Mouse (Mus musculus) cerebellum, adult 18-20 months (tissue): Measurements from ENCODE around the gene Ccdc189.
"Not testable (repeated sequence)": the region's sequence is repeated elsewhere in the genome, so short reads cannot be mapped to it uniquely, and the experiment has no call there.

ENCODE experiments used
- DNase-seq, 2 experiments: peaks; one replicate each; pipeline ENCODE4 v3.0.0; 2021

Ccdc189 gene

DNA sequence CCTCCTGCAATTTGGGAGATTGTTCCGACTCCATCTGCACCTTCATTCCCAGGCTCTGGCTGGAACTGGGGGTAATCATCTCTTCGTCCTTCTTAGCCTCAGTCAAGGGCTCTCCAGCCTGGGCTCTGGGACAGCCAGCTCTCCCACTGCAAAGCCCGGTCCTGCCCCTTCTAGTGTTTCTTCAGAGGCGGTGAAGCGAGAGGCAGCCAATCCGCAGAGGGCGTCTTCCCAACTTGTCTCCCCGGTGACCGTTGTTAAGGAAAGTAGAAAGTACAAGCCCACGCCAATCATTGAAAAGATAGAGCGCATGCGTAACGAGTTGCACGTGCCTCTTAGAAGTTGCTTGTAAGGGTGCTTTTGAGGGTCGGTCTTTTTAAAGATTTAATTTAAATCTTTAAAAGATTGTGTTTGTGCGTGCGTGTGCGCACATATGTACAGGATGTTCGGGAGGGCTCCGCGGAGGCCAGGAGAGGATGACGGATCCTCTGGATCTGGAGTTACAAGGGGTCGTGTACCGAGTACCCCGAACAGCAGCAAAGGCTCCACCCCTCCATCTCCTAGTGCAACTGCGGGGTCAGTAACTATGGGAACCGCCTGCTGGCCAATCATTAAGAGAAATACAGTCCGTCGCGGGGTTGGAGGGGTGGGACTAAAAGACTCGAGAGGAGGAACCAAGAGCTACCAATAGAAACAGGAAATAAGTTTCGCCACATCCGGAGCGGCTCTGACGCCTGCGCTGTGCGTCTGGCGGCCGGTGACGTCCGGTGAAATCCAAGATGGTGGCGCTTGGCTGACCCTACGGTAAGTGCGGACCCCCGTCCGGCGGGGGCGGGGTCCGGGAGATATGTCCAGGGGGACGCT lies at the start of gene Ccdc189, which contains the start of gene Rnf40:
Gene Ccdc189 (minus strand): TSS at position 585 of the 861 bp plus-strand sequence.
Gene Rnf40 (plus strand): TSS at position 757 of the 861 bp plus-strand sequence.
- DNase-seq = peak; percentile 87 to 93

DNA sequence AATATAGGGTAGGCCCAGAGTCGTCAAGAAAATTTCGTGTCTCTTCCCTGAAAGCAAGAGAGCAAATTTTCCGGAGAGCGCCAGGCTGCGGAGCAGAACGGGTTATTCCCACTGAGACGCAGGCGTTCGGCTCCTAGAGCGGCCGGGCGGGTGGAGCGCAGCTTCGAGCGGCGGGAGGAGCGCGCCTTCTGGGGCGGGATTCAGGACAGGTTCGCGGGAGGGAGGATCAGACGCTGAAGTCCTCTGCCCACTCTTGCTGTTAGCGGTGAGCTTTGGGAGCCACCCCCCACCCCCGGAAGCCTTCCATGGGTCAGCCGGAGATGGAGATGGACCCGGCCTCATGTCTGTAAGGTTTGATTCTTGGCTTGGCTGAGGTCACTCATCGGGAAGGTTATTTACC lies 48.6 kb upstream of the Ccdc189 start:
- peak; percentile 85 to 88 for DNase-seq

DNA sequence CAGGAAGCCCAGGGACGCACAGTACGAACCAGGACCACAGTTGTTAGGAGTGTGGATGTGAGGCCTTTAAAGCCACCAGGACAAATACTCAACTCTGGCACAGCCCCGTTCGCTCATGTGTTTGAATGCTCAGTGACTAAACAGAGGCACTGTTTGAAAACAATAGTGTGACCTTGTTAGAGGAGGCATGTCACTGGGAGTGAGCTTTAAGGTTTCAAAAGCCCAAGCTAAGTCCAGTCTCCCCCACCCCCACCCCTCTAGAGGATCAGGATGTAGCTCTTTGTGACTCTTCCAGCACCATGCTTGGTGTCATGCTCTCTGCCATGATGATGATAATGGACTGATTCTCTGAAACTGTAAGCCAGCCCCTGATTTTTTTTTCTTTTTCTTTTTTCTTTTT lies 43.0 kb upstream of the Ccdc189 start:
- DNase-seq = no peak

DNA sequence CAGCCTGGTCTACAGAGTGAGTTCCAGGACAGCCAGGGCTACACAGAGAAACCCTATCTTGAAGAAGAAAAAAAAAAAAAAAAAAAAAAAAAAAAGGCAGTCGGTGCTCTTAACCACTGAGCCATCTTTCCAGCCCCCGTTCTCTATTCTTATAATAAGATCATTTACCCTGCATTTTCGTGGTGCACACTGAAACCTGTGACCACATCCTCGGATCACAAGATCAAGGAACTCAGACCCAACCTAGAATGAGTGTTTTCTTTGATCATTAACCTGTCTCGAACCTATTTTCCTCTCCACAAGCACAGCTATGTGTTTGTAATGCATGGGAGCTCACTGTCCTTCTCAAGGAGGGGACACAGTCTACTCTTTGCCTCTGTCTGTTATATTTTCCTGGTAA lies 40.3 kb upstream of the Ccdc189 start:
- no peak for DNase-seq

DNA sequence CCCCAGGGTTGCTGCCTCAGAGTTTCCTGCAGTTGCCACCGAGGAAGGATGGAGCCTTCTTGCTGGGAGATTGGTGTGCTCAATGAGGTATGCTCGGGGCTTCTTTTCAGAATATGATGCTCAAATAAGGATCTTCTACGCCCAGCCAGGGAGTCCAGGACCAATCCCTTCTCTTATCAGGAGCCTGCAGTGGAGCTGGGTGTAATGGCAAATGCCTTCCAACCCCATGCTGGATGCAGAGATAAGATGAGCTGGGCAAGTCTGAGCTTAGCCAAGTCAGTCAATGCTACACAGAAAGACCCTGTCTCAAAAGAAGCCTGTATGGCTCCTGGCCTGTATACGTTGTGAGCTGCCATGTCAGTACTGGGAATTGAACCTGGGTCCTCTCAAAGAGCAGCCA lies 38.1 kb upstream of the Ccdc189 start:
- DNase-seq = no peak

DNA sequence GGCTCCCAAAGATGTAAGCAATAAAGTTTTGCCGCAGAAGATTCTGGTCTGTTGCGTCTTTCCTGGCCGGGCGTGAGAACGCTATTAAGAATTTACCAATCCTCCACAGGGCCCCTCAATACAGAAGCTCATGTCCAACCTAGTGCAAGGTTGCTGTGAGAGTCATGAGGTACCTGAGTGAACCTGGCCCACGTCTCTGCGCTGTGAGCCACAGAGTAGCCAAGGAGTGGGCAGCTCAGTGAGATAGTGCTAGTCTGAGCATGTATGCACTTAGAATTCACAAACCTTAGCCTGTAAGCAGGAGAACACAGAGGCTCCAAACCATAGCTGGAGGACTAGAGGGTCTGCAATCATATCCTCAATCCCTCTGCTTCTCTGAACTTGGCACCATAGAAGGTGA lies 37.6 kb upstream of the Ccdc189 start:
- no peak for DNase-seq

DNA sequence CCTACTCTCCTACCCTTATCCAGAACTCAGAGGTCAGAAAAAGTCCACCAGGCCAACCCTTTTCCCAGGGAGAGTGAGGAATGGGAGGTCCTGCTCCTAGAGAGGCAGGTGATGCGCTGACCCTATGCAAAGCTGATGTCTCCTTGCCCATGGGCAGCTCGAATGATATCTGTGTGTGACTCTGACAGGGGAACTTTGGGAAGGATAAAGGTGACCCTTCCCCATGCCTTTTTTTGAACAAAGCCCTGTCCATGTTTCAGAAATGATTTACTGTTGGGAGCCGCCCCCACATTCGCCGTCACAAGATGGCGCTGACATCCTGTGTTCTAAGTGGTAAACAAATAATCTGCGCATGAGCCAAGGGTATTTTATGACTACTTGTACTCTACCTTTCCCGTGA lies 30.0 kb upstream of the Ccdc189 start:
- not testable (repeated sequence) for DNase-seq

DNA sequence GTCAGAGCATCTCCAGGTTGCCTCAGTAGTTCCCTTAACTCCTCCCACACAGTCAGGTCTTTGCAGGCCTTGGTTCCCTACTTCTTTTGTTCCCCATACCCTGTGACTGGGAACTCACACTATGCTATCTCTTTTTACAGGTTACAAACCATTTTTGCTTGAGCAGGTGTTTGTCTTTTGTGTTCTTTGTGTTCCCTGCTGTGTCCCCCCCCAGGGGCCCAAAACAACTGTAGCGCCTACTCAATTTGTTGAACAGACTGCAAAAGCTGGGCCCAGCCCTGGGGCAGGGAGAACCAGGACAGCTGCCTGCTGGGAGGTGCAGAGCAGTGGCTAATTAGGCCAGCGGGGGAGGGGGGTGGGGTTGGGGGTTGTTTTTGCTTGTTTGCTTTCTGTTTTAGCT lies 29.6 kb upstream of the Ccdc189 start:
- no peak for DNase-seq

DNA sequence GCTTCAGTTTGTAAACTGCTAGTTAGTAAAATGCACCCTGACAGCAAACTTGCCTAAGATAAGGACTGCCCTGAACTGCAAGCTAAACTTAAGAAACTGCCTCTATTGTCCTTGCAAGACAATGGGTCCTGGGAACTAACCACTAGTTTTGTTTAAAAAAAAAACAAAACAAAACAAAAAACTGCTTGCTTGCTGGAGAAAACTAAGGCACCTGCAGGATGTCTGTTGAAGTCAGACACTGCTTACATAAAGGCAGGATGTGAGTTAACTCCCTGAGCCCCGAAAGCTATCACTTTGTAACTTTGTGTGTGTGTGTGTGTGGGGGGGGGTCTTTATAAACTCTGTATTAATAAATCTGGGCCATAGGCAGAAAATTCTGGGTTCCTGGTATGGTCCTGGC lies 28.5 kb upstream of the Ccdc189 start:
- DNase-seq = no peak

DNA sequence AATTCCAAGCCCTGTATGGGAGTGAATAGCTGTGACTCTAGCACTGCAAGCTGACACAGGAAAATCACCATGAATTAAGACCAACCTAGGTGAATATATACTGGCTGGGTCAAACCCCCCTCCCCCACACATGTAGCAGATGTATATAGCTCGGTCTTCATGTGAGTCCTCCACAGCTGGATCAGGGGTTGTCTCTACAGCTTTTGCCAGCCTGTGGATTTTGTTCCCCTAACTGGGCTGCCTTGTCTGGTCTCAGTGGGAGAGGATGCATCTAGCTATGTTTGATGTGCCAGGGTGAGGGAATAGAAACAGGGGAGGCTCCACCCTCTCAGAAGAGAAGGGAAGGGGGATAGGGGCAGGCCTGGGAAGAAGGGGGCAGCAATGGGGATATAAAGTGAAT lies 27.9 kb upstream of the Ccdc189 start:
- DNase-seq = no peak

DNA sequence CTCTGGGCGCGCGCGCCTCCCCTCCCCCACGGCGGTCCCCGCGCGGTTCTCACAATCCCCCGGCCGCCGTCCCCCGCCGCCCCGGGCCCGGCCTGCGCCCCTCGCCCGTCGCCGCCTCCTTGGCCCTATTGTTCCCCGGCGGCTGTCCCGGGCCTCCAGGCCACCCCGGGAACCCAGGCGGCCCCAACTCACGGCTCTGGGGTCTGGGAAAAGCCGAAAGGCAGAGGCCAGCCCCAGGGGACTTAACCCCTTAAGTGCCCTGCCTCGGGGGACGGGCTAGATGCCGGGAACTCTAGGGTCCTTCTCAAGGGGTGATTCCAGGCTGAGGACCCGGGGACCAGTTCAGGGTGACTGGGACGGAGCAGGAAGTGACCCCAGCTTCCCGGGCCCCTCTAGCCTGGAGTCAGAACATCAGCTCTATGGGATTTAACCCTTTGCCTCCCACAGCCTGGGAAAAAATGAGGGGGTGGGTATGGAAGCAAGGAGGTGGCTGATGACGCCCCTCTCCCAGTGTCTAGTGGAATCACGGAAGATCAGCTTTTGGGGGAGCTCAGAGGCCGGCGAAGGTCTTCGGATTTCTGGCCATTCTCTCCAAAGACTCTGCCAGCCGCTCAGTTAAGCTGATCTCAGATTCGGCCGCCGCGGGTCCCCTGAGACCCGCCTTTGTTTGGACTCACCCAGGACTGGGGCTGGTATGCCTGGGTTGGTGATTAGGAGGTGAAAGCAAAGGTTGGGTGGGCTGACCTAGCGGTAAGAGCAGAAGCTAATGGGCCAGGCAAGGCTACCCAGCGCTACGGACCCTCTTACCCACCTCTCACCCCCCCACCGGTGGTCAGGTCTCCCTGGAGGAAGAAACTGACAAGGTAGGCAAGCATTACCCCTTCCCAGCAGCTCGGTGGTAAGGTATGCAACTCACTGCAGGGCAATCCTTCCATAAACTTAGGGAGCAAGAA lies 26.8 kb upstream of the Ccdc189 start, which contains the start of gene Zfp629:
Gene Zfp629 (minus strand): TSS at position 907 of the 953 bp plus-strand sequence.
- peak; percentile 63 to 75 for DNase-seq

DNA sequence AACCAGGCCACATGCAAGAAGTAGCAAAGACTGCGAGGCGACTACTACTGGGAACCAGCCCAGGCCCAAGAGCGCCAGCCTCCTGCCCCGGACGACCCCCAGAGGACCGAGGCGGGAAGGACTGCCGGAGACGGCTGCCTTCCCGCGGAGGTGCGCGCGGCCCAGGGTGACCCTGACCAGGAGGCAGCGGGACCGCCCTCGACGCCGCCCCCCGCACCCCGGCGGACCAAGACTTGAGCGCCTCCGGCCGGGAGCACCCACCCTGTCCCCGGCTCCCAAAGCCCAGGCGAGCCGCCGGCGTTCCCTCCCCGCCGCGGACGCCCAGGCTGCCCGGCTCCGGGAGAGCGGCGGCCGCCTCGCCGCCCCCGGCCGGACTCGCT lies 26.1 kb upstream of the Ccdc189 start:
- DNase-seq = peak in 1 of 2 experiments; percentile 32

DNA sequence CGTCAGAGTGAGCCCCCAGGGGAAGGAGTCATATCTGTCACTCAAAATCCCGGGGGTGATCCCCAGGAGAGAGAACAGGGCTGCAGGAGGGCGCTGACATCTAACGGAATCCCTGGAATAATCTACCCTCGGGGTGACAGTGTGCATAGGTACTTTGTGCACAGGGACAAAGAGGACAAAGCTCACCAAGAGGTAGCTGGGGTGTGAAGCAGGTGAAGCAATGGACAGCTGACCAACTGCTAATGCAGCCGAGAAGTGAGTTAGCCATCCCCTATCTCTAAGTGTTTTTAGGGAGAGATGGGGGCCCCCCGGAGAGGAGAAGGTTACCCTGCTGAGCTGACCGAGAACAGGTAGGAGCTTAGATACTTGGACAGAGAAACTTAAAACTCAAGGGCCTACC lies 25.7 kb upstream of the Ccdc189 start:
- no peak for DNase-seq

DNA sequence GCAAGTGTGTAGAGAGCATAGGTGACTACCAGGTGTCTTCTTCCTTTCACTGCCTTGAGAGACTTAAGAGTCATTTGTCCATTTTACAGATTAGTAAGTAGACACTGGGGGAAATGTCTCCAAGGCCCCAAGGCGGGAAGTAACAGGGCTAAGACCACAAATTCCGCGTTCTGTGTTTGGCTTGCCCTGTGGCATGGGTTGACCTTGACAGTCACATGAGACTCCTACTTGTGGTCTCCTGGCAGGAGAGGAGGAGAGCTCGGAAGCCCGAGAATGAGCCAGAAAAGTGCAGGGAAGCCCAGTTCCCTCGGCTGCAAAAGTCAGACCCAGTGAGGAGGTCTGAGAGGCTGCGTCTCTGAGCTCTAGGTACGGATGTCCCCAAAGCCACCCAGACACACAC lies 25.1 kb upstream of the Ccdc189 start:
- no peak for DNase-seq

DNA sequence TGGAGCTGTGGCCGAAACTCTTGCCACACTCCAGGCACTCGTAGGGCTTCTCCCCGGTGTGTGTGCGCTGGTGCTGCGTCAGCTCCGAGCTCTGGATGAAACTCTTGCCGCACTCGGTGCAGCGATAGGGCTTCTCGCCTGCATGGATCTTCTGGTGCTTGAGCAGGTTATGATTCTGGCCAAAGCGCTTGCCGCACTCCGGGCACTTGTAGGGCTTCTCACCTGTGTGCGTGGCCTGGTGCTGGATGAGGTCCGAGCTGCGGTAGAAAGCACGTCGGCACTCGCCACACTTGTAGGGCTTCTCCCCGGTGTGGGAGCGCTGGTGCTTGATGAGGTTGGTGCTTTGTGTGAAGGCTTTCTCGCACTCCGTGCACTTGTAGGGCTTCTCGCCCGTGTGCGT lies 23.2 kb upstream of the Ccdc189 start:
- DNase-seq = no peak

DNA sequence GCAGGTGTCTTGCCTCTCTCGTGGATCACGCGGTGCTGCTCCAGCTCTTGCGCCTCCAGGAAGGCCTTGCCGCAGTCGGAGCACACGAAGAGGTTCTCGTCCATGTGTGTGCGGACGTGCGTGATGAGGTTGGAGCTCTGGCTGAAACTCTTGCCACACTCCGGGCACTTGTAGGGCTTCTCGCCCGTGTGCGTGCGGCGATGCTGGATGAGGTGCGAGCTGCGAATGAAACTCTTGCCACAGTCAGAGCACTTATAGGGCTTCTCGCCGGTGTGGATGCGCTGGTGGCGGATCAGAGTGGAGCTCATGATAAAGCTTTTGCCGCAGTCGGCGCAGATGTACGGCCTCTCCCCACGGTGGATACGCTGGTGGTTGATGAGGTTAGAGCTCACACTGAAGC lies 22.6 kb upstream of the Ccdc189 start:
- DNase-seq = no peak

DNA sequence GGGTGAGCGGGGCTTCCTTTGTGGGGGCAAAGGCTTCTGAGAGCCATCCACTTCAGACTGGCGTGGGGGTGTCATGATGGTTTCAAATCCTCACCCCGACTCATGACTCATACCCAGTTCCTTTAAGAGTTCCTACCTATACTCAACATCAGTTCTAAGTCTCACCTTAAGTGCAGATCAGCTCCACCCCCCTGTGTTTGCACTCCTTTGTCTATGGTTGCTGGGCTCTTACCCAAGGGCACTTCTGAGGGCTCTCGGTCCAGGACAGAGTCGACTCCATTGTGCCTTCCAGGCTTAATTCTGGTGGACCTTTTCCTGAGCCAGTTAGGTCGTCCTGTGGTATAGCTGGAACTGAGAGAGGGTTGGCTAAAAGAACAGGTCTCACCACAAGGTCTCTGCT lies 18.8 kb upstream of the Ccdc189 start:
- DNase-seq = no peak

DNA sequence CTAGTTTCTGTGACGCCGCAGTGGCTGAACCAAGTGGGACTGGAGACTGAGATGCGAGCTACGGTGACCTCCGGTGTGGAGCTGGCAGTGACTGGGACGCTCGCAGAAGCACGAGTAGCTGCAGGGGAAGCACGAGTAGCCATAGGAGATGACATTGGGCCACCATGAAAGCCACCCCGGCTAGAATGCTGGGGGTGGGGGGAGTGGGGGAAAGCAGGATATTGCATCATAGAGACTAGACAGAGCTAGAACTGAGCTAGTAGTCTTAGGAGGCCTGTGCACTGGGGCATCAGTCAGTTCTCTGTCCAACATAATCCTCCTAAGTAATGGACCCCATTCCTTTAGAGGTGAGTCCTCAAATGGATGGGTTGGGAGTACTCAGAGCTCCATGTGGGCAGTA lies 15.9 kb upstream of the Ccdc189 start:
- no peak for DNase-seq

DNA sequence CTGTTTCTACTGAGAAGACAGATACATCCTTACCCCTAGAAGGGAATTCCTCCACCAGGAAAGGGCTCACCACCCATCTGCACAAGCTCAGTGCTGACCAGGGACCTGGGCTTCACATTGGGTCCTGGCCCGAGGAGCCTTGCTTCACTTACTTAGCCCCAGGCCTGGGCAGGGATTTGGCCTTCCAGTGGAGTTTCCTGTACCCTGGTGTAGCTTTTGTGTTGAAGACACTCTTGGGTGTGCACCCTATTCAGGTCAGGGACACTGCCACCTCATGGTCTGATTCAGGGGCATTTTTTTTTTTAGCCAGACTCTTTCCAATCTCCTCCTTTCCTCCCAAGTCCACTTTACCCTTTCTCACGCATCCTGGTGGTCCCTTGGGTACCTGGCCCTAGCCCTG lies 14.5 kb upstream of the Ccdc189 start:
- DNase-seq = no peak

DNA sequence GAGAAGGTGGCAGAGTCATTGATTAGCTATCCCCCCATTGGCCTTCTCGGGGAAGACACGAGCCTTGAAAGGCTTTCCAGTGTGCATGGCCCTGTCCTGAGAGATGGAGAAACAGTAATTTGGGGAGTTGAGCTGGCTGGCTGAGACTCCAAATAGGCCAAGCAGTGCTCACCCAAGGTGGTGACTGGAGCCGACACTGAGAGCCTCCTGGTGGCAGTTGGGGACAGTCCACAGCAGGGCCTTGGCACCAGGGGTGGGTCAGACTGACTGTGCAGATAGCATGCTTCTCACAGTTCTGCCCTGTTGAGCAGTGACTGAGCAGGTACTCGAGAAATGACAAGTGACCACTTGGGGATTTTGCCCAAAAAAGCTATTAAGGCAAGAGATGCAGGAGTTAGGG lies 13.3 kb upstream of the Ccdc189 start:
- DNase-seq = no peak

DNA sequence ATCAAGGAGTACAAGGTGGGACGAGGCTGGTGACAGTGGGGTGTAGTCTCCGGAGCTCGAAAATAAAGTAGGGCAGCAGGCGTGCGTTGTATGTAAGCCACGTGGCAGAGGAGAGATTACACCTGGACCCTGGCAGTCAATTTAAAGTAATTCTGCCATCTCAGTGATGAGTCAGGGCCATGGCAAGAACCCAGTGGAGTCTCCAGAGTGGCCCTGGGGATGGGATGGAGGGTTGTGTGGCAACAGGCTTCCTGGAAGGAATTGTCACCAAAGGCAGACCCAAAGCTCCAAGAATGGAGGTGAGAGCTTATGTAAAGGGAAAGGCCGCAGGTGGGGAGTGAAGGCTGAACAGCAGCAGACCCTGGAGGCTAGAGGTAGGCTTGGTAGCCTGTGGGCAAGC lies 12.2 kb upstream of the Ccdc189 start:
- no peak for DNase-seq

DNA sequence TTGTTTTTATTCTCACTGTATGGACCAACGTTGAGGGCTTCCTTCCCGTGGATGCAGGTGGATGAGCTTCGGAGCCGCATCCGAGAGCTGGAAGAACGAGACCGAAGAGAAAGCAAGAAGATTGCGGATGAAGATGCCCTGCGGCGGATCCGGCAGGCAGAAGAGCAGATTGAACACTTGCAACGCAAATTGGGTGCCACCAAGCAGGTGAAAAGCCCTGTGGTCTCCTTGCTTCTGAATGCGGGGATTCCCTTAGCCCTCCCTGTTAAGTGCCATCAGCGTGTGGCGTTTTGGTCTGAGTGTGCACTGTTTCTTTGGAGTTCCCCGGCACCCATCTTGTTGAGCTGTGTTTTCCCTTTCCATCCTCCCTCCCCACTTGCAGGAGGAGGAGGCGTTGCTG lies 8.4 kb upstream of the Ccdc189 start:
- no peak for DNase-seq

DNA sequence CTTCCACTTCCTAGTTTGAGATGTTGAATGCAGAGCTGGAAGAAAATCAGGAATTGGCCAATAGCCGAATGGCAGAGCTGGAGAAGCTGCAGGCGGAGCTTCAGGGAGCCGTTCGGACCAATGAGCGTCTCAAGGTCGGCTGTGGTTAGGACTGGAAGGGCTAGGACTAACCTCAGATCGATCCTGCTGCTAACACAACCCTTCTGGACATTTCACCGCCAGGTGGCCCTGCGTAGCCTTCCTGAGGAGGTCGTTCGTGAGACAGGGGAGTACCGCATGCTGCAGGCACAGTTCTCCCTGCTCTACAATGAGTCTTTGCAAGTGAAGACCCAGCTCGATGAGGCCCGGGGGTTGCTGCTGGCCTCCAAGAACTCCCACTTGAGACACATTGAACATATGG lies 4.2 kb upstream of the Ccdc189 start:
- no peak for DNase-seq

DNA sequence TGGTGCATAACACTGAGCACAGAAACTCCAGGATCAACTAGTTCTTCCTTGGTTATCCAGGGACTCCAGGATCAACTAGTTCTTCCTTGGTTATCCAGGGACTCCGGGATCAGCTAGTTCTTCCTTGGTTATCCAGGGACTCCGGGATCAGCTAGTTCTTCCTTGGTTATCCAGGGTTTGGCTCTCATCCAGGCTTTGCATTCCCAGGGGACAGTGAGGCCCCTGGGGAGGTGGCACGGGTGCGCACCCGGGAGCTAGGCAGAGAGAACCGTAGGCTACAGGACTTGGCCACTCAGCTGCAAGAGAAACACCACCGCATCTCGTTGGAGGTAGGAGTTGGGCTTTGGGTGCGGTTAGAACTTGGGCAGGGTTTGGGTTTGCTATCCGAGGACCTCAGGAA lies 2.7 kb upstream of the Ccdc189 start:
- no peak for DNase-seq
